Mouse (Mus musculus): ENCODE results near the gene Saa2. TPM values are rescaled to one million over a fixed set of nuclear protein-coding genes. Genes with fewer than 3 reads are reported as not detected.
"Not testable (repeated sequence)": the region's sequence is repeated elsewhere in the genome, so short reads cannot be mapped to it uniquely, and the experiment has no call there.

Saa2 gene
- polyA plus RNA-seq, 1 experiment from 2014 or later = not detected

- no peaks in the 10 kb centered on the region for H3K4me1 ChIP-seq (replicated peaks; ENCODE audit: control insufficient read depth, insufficient read depth, low read length)
- no peaks in the 10 kb centered on the region for H3K9me3 ChIP-seq (ENCODE audit: control insufficient read depth, low read length)
- no peak overlapping the region for H3K27ac ChIP-seq (ENCODE audit: low read depth, low read length)
- ATAC-seq (replicated peaks; ENCODE audit: low FRiP score) = no peak
- WGBS = 96% methylated on average over 6 of the region's 6 CpGs
- H3K4me2 ChIP-seq (ENCODE audit: low read depth, low read length, severe bottlenecking) = no peak overlapping the region
- H3K27me3 ChIP-seq (ENCODE audit: control insufficient read depth, insufficient read depth, low read length) = no peaks in the 10 kb centered on the region
- no peak overlapping the region for H3K9ac ChIP-seq (ENCODE audit: low read length)
- no peak for DNase-seq (ENCODE audit: low spot score)
- no peak overlapping the region for H3K4me3 ChIP-seq (ENCODE audit: low read depth, low read length)
- no peaks in the 10 kb centered on the region for H3K36me3 ChIP-seq (ENCODE audit: control insufficient read depth, insufficient read depth, low read length)
Observed at GRCm38 (mm10) chr7:46723354-46723753, 28.2 kb upstream of the Saa2 start.

- Histone ChIP-seq H3K36me3 (ENCODE audit: control insufficient read depth, insufficient read depth, low read length) (no peaks in the 10 kb centered on the region), H3K27ac (ENCODE audit: low read depth, low read length) (no peak overlapping the region), H3K4me3 (ENCODE audit: low read depth, low read length) (no peak overlapping the region), H3K9me3 (ENCODE audit: control insufficient read depth, low read length) (no peaks in the 10 kb centered on the region), H3K27me3 (ENCODE audit: control insufficient read depth, insufficient read depth, low read length) (no peaks in the 10 kb centered on the region), H3K9ac (ENCODE audit: low read length) (no peak overlapping the region), H3K4me1 (replicated peaks; ENCODE audit: control insufficient read depth, insufficient read depth, low read length) (no peaks in the 10 kb centered on the region), H3K4me2 (ENCODE audit: low read depth, low read length, severe bottlenecking) (no peak overlapping the region)
- ATAC-seq (replicated peaks; ENCODE audit: low FRiP score) (no peak), DNase-seq (ENCODE audit: low spot score) (no peak)
- 89% methylated on average over 3 of the region's 3 CpGs for WGBS
Observed at GRCm38 (mm10) chr7:46723849-46724248, 27.7 kb upstream of the Saa2 start.

DNA sequence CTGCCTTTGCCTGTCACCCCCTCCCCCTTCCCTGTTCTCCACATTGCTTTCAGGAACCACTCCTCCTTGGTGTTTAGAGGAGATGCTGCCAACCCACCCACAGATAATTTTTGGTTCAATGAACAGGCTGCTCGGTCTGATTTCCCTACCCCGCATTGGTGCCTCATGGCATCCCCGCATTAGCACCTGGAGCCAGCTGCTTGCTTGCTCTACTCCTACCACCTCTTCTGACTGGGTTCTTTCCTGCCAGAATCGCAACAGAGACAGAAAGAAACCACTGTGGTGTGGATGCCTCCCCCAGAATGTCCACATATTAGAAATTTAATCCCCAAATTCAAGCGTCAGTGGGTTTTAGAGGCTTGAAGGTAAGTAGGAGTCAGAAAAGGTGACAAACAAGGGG lies 27.2 kb upstream of the Saa2 start:
- H3K36me3 ChIP-seq (ENCODE audit: control insufficient read depth, insufficient read depth, low read length) = no peaks in the 10 kb centered on the region
- WGBS = 78% methylated on average over 5 of the region's 5 CpGs
- H3K27ac ChIP-seq (ENCODE audit: low read depth, low read length) = no peak overlapping the region
- H3K9ac ChIP-seq (ENCODE audit: low read length) = no peak overlapping the region
- H3K4me3 ChIP-seq (ENCODE audit: low read depth, low read length) = no peak overlapping the region
- no peaks in the 10 kb centered on the region for H3K4me1 ChIP-seq (replicated peaks; ENCODE audit: control insufficient read depth, insufficient read depth, low read length)
- DNase-seq (ENCODE audit: low spot score) (no peak), ATAC-seq (replicated peaks; ENCODE audit: low FRiP score) (no peak)
- H3K9me3 ChIP-seq (ENCODE audit: control insufficient read depth, low read length) = no peaks in the 10 kb centered on the region
- H3K4me2 ChIP-seq (ENCODE audit: low read depth, low read length, severe bottlenecking) = no peak overlapping the region
- no peaks in the 10 kb centered on the region for H3K27me3 ChIP-seq (ENCODE audit: control insufficient read depth, insufficient read depth, low read length)

- 92% methylated on average over 1 of the region's 1 CpGs for WGBS
- no peak for DNase-seq (ENCODE audit: low spot score)
- Histone ChIP-seq H3K27me3 (ENCODE audit: control insufficient read depth, insufficient read depth, low read length) (no peaks in the 10 kb centered on the region), H3K4me1 (replicated peaks; ENCODE audit: control insufficient read depth, insufficient read depth, low read length) (no peaks in the 10 kb centered on the region), H3K36me3 (ENCODE audit: control insufficient read depth, insufficient read depth, low read length) (no peaks in the 10 kb centered on the region), H3K9ac (ENCODE audit: low read length) (no peak overlapping the region), H3K4me3 (ENCODE audit: low read depth, low read length) (no peak overlapping the region), H3K27ac (ENCODE audit: low read depth, low read length) (no peak overlapping the region), H3K9me3 (ENCODE audit: control insufficient read depth, low read length) (no peaks in the 10 kb centered on the region), H3K4me2 (ENCODE audit: low read depth, low read length, severe bottlenecking) (no peak overlapping the region)
- no peak for ATAC-seq (replicated peaks; ENCODE audit: low FRiP score)
Observed at GRCm38 (mm10) chr7:46727584-46727983, 24.0 kb upstream of the Saa2 start.

DNA sequence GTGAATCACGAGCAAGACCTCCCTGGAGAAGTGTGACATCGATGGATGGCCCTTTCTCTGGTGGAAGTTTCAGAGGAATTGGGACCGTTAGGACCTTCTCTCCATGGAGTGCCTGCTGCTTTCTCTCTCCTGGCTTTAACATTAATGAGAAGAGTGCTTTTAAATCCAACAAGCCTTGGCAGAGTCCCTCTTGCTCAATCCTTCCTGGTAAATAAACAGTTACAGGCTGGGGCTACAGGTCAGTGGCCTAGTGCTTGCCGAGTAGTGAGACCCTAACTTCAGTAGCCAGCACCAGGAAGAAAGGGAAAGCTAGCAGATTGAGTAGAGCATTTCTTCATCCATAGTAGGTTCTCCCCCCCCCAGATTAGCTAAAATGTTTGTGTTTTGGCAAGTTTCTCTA lies 19.1 kb upstream of the Saa2 start, which contains the start of gene Saa4:
Saa4 (minus strand) TSS at position 146 of the 400 bp plus-strand sequence.
- no peaks in the 10 kb centered on the region for H3K36me3 ChIP-seq (ENCODE audit: control insufficient read depth, insufficient read depth, low read length)
- H3K27me3 ChIP-seq (ENCODE audit: control insufficient read depth, insufficient read depth, low read length) = no peaks in the 10 kb centered on the region
- DNase-seq (ENCODE audit: low spot score) (no peak), ATAC-seq (replicated peaks; ENCODE audit: low FRiP score) (no peak)
- H3K4me2 ChIP-seq (ENCODE audit: low read depth, low read length, severe bottlenecking) = no peak within 1 kb of the TSS
- H3K9me3 ChIP-seq (ENCODE audit: control insufficient read depth, low read length) = no peaks in the 10 kb centered on the region
- no peak within 1 kb of the TSS for H3K27ac ChIP-seq (ENCODE audit: low read depth, low read length)
- 87% methylated on average over 4 of the region's 4 CpGs for WGBS
- H3K4me1 ChIP-seq (replicated peaks; ENCODE audit: control insufficient read depth, insufficient read depth, low read length) = no peaks in the 10 kb centered on the region
- H3K4me3 ChIP-seq (ENCODE audit: low read depth, low read length) = no peak within 1 kb of the TSS
- H3K9ac ChIP-seq (ENCODE audit: low read length) = no peak within 1 kb of the TSS

GRCm38 (mm10) chr7:46734983-46735382 lies 16.6 kb upstream of the Saa2 start:
- no peaks in the 10 kb centered on the region for H3K9me3 ChIP-seq (ENCODE audit: control insufficient read depth, low read length)
- H3K4me2 ChIP-seq (ENCODE audit: low read depth, low read length, severe bottlenecking) = no peak overlapping the region
- no peak overlapping the region for H3K4me3 ChIP-seq (ENCODE audit: low read depth, low read length)
- ATAC-seq (replicated peaks; ENCODE audit: low FRiP score) = no peak
- no peaks in the 10 kb centered on the region for H3K27me3 ChIP-seq (ENCODE audit: control insufficient read depth, insufficient read depth, low read length)
- 92% methylated on average over 2 of the region's 2 CpGs for WGBS
- no peak for DNase-seq (ENCODE audit: low spot score)
- no peak overlapping the region for H3K27ac ChIP-seq (ENCODE audit: low read depth, low read length)
- H3K36me3 ChIP-seq (ENCODE audit: control insufficient read depth, insufficient read depth, low read length) = no peaks in the 10 kb centered on the region
- no peaks in the 10 kb centered on the region for H3K4me1 ChIP-seq (replicated peaks; ENCODE audit: control insufficient read depth, insufficient read depth, low read length)
- no peak overlapping the region for H3K9ac ChIP-seq (ENCODE audit: low read length)

- Histone ChIP-seq H3K36me3 (ENCODE audit: control insufficient read depth, insufficient read depth, low read length) (no peaks in the 10 kb centered on the region), H3K4me3 (ENCODE audit: low read depth, low read length) (no peak overlapping the region), H3K4me1 (replicated peaks; ENCODE audit: control insufficient read depth, insufficient read depth, low read length) (no peaks in the 10 kb centered on the region), H3K27ac (ENCODE audit: low read depth, low read length) (no peak overlapping the region), H3K4me2 (ENCODE audit: low read depth, low read length, severe bottlenecking) (no peak overlapping the region), H3K9me3 (ENCODE audit: control insufficient read depth, low read length) (no peaks in the 10 kb centered on the region), H3K9ac (ENCODE audit: low read length) (no peak overlapping the region), H3K27me3 (ENCODE audit: control insufficient read depth, insufficient read depth, low read length) (no peaks in the 10 kb centered on the region)
- DNase-seq (ENCODE audit: low spot score) = no peak
- 84% methylated on average over 12 of the region's 12 CpGs for WGBS
- no peak for ATAC-seq (replicated peaks; ENCODE audit: low FRiP score)
Observed at GRCm38 (mm10) chr7:46738561-46739460, 12.8 kb upstream of the Saa2 start.

DNA sequence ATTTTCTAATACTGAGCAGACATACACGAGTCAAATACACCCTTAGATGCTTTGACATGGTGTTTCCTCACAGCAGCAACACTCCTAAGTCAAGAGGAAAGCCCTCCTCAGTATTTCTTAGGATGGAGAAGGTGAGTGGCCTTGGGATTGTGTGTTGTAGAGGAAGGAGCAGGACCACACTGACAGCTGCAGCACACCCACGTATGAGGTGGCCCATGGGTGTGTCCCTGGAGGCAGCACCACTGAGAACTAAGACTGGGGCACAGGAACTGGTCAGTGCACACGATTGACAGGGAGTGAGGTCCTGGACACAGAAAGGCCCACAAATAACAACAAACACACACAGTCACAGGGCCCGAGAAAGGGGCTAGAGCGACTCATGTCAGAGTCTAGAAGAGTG lies 11.5 kb upstream of the Saa2 start:
- H3K27me3 ChIP-seq (ENCODE audit: control insufficient read depth, insufficient read depth, low read length); H3K4me2 ChIP-seq (ENCODE audit: low read depth, low read length, severe bottlenecking); H3K9me3 ChIP-seq (ENCODE audit: control insufficient read depth, low read length); H3K4me1 ChIP-seq (replicated peaks; ENCODE audit: control insufficient read depth, insufficient read depth, low read length); H3K4me3 ChIP-seq (ENCODE audit: low read depth, low read length); H3K36me3 ChIP-seq (ENCODE audit: control insufficient read depth, insufficient read depth, low read length); H3K9ac ChIP-seq (ENCODE audit: low read length); ATAC-seq (replicated peaks; ENCODE audit: low FRiP score); H3K27ac ChIP-seq (ENCODE audit: low read depth, low read length); DNase-seq (ENCODE audit: low spot score): not testable (repeated sequence)
- 90% methylated on average over 5 of the region's 5 CpGs for WGBS

DNA sequence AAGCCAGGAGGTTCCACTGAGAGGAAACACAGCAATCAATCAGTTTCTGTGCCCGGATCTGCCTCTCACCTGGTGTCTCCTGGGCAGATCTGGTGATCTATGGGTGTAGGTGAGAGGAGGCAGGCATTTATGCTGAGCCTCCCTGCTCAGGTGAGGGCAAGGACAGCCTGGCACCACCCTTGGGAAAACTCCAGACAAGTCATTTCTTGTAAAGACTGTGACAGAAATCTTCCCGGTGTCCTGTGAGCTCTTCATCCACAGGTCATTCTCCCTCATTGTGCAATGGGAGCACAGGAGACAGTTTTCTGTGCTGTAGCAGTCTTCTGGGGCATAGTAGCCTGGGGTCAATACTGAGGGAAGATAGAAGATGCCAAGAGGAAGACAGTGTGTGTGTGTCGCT lies 8.7 kb upstream of the Saa2 start, which contains the start of gene Saa1:
Saa1 (minus strand) TSS at position 101 of the 400 bp plus-strand sequence.
- not testable (repeated sequence) for H3K4me3 ChIP-seq (ENCODE audit: low read depth, low read length); H3K27ac ChIP-seq (ENCODE audit: low read depth, low read length); ATAC-seq (replicated peaks; ENCODE audit: low FRiP score); H3K4me1 ChIP-seq (replicated peaks; ENCODE audit: control insufficient read depth, insufficient read depth, low read length); H3K9me3 ChIP-seq (ENCODE audit: control insufficient read depth, low read length); H3K4me2 ChIP-seq (ENCODE audit: low read depth, low read length, severe bottlenecking); H3K36me3 ChIP-seq (ENCODE audit: control insufficient read depth, insufficient read depth, low read length); H3K9ac ChIP-seq (ENCODE audit: low read length); H3K27me3 ChIP-seq (ENCODE audit: control insufficient read depth, insufficient read depth, low read length); DNase-seq (ENCODE audit: low spot score)
- WGBS = 86% methylated on average over 3 of the region's 3 CpGs

Data from forebrain, embryonic 11.5 days (tissue).